Mouse (Mus musculus): Measurements from ENCODE around the gene Rhbdl1. TPM values are rescaled to one million over a fixed set of nuclear protein-coding genes. Genes with fewer than 3 reads are reported as not detected.
A peak's percentile ranks its signal among the peaks of the same experiment; 100 is the strongest.

Gene Rhbdl1
- polyA plus RNA-seq, 1 experiment from 2014 or later = 1.4 TPM

DNA sequence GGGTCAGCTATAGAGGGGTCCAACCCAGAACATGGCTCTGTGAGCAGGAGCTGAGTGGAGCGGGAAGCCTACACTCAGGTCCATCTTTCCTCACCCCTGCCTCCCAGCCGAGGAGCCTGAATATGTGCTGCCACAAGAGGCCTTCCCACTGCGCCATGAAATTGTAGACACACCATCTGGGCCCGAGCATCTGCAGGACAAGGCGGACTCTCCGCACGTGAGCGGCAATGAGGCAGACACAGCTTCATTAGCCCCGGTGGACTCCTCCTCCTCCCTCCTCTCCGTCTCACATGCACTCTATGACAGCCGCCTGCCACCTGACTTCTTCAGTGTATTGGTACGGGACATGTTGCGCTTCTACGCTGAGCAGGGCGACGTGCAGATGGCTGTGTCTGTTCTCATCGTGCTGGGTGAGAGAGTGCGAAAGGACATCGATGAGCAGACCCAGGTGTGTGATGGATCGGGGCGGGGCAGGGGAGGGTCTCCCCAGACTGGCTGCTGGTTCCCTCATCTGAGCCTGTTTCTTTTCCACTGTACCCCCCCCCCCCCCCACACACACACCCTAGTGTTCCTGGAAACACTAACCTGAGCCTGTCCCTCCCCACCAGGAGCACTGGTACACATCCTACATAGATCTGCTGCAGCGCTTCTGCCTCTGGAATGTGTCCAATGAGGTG lies 9.4 kb downstream of the Rhbdl1 start:
- H3K27ac ChIP-seq (ENCODE audit: low read depth, low read length) = no peak overlapping the region
- peaks cover 32% of the 10 kb centered on the region for H3K36me3 ChIP-seq (ENCODE audit: control insufficient read depth, insufficient read depth)
- 93% methylated on average over 22 of the region's 22 CpGs for WGBS
- no peak overlapping the region for H3K4me2 ChIP-seq (replicated peaks; ENCODE audit: low read depth)
- H3K4me1 ChIP-seq (replicated peaks; ENCODE audit: control insufficient read depth, insufficient read depth, low read length) = peaks cover 19% of the 10 kb centered on the region
- H3K9me3 ChIP-seq (ENCODE audit: control insufficient read depth) = no peaks in the 10 kb centered on the region
- no peak for ATAC-seq
- TF ChIP-seq CTCF (IDR thresholded peaks at IDR 0.05; ENCODE audit: low read depth) = no peak
- H3K4me3 ChIP-seq (ENCODE audit: low read depth, low read length) = no peak overlapping the region
- H3K27me3 ChIP-seq (replicated peaks; ENCODE audit: control insufficient read depth, insufficient read depth, low read length) = no peaks in the 10 kb centered on the region
- H3K9ac ChIP-seq (ENCODE audit: low read depth, low read length) = no peak overlapping the region

DNA sequence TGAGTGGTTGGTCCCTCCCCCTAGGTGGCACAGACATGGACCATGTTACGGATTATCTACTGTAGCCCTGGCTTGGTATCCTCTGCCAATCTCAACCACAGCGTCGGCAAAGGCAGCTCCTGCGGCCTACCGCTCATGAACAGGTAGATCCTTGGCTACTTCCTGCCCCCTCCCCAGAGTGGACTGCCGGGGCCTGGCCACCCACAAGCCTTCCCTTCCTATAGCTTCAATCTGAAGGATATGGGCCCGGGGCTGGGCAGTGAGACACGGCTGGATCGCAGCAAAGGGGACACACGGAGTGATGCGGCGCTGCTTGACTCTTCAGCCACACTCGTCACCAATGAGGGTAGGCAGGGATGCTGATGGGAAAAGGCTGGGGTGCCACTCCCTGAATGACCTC lies 10.1 kb downstream of the Rhbdl1 start:
- no peaks in the 10 kb centered on the region for H3K27me3 ChIP-seq (replicated peaks; ENCODE audit: control insufficient read depth, insufficient read depth, low read length)
- no peak overlapping the region for H3K9ac ChIP-seq (ENCODE audit: low read depth, low read length)
- peaks cover 19% of the 10 kb centered on the region for H3K4me1 ChIP-seq (replicated peaks; ENCODE audit: control insufficient read depth, insufficient read depth, low read length)
- TF ChIP-seq CTCF (IDR thresholded peaks at IDR 0.05; ENCODE audit: low read depth) = no peak
- peaks cover 32% of the 10 kb centered on the region for H3K36me3 ChIP-seq (ENCODE audit: control insufficient read depth, insufficient read depth)
- H3K4me2 ChIP-seq (replicated peaks; ENCODE audit: low read depth) = no peak overlapping the region
- H3K4me3 ChIP-seq (ENCODE audit: low read depth, low read length) = no peak overlapping the region
- 96% methylated on average over 13 of the region's 13 CpGs for WGBS
- H3K9me3 ChIP-seq (ENCODE audit: control insufficient read depth) = no peaks in the 10 kb centered on the region
- ATAC-seq = no peak
- no peak overlapping the region for H3K27ac ChIP-seq (ENCODE audit: low read depth, low read length)

DNA sequence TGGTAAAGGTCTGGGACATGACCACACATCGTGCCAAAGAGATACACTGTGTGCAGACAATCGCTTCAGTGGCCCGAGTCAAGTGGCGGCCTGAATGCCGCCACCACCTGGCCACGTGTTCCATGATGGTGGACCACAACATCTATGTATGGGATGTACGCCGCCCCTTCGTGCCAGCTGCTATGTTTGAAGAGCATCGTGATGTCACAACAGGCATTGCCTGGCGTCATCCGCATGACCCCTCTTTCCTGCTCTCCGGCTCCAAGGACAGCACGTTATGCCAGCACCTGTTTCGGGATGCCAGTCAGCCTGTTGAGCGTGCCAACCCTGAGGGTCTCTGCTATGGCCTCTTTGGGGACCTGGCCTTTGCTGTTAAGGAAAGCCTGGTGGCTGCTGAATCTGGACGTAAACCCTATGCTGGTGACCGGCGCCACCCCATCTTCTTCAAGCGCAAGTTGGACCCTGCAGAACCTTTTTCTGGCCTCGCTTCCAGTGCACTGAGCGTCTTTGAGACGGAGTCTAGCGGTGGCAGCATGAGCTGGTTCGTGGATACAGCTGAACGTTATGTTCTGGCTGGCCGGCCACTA lies 11.0 kb downstream of the Rhbdl1 start:
- Histone ChIP-seq H3K27me3 (replicated peaks; ENCODE audit: control insufficient read depth, insufficient read depth, low read length) (no peaks in the 10 kb centered on the region), H3K4me3 (ENCODE audit: low read depth, low read length) (no peak overlapping the region), H3K9me3 (ENCODE audit: control insufficient read depth) (no peaks in the 10 kb centered on the region), H3K4me1 (replicated peaks; ENCODE audit: control insufficient read depth, insufficient read depth, low read length) (peaks cover 11% of the 10 kb centered on the region), H3K9ac (ENCODE audit: low read depth, low read length) (no peak overlapping the region), H3K4me2 (replicated peaks; ENCODE audit: low read depth) (no peak overlapping the region), H3K36me3 (ENCODE audit: control insufficient read depth, insufficient read depth) (peaks cover 26% of the 10 kb centered on the region), H3K27ac (ENCODE audit: low read depth, low read length) (no peak overlapping the region)
- WGBS = 96% methylated on average over 27 of the region's 27 CpGs
- no peak for TF ChIP-seq CTCF (IDR thresholded peaks at IDR 0.05; ENCODE audit: low read depth)
- no peak for ATAC-seq

DNA sequence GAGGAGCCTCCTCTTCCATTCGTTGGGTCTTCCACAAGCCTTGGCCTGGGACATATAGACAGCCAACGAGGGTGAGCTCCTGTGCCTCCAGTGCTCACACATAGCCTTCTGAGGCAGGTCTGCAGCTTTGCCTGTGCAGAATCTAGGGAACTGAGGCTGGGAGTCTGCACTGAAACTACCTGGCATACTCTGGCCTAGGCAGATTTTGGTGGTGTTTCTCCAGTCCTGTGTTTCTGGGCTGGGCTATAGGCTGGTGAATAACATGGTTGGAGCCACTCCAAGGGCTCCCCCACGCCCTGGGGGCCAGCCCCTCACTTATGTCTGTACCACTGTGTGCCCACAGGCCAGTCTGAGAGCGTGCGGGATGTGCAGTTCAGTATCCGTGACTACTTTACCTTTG lies 11.8 kb downstream of the Rhbdl1 start:
- peaks cover 2% of the 10 kb centered on the region for H3K27me3 ChIP-seq (replicated peaks; ENCODE audit: control insufficient read depth, insufficient read depth, low read length)
- peaks cover 18% of the 10 kb centered on the region for H3K36me3 ChIP-seq (ENCODE audit: control insufficient read depth, insufficient read depth)
- no peak overlapping the region for H3K27ac ChIP-seq (ENCODE audit: low read depth, low read length)
- no peak for TF ChIP-seq CTCF (IDR thresholded peaks at IDR 0.05; ENCODE audit: low read depth)
- H3K9me3 ChIP-seq (ENCODE audit: control insufficient read depth) = no peaks in the 10 kb centered on the region
- H3K4me1 ChIP-seq (replicated peaks; ENCODE audit: control insufficient read depth, insufficient read depth, low read length) = peaks cover 10% of the 10 kb centered on the region
- 0 out of 2 replicates have a peak overlapping the region, but pooled peaks have one; percentile 94 for H3K4me2 ChIP-seq (replicated peaks; ENCODE audit: low read depth)
- ATAC-seq = no peak
- no peak overlapping the region for H3K9ac ChIP-seq (ENCODE audit: low read depth, low read length)
- H3K4me3 ChIP-seq (ENCODE audit: low read depth, low read length) = no peak overlapping the region
- WGBS = 91% methylated on average over 6 of the region's 6 CpGs

DNA sequence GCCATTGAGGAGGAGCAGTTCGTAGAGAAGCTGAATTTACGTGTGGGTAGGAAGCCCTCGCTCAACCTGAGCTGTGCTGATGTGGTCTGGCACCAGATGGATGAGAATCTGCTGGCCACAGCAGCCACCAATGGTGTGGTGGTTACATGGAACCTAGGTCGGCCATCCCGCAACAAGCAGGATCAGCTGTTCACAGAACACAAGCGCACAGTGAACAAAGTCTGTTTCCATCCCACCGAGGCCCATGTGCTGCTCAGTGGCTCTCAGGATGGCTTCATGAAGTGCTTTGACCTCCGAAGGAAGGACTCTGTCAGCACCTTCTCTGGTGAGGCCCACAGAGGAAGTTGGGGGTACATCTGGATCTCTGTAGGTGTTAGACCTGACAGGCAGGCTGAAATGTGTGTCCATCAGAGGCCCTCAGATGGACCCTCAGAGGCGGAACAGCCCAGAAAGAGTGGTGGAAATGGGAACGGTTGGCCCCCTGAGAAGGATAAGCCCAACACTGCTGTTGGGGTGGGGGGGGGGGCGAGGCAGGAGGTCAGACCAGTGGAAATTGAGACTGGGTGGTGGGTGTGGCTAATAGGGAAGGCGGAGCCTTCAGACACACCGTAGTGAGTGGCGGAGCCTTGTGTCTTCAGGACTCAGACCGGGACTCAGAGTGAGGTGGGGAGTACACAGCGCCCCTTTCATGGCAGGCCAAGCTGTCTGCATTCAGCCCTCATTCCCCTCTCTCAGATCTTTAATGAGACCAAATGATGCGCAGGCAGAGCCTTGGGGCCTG lies 12.5 kb downstream of the Rhbdl1 start:
- peaks cover 9% of the 10 kb centered on the region for H3K27me3 ChIP-seq (replicated peaks; ENCODE audit: control insufficient read depth, insufficient read depth, low read length)
- H3K4me2 ChIP-seq (replicated peaks; ENCODE audit: low read depth) = peak overlapping the region; percentile 94
- no peak for TF ChIP-seq CTCF (IDR thresholded peaks at IDR 0.05; ENCODE audit: low read depth)
- no peaks in the 10 kb centered on the region for H3K9me3 ChIP-seq (ENCODE audit: control insufficient read depth)
- peaks cover 15% of the 10 kb centered on the region for H3K36me3 ChIP-seq (ENCODE audit: control insufficient read depth, insufficient read depth)
- no peak for ATAC-seq
- peak overlapping the region; percentile 68 for H3K9ac ChIP-seq (ENCODE audit: low read depth, low read length)
- peaks cover 10% of the 10 kb centered on the region for H3K4me1 ChIP-seq (replicated peaks; ENCODE audit: control insufficient read depth, insufficient read depth, low read length)
- peak overlapping the region; percentile 62 for H3K4me3 ChIP-seq (ENCODE audit: low read depth, low read length)
- no peak overlapping the region for H3K27ac ChIP-seq (ENCODE audit: low read depth, low read length)
- 64% methylated on average over 17 of the region's 17 CpGs for WGBS

DNA sequence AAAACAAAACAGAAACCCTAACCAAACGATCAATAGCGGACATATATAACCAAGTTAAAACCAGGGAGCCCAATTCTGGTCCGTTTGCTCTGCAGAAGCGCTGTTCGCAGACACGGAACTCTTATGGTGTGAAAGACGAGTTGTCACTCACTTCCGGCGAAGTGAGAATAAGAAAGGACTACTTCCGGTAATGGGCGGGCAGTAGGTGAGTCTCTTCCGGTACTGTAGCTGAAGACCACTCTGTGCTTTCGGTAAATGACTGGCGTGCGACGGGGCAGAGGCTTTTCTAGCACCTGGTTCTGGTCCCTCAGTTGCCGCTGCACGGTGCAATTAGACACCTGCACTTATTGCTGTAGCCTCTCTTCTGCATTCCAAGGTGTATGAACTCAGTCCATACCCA lies 13.6 kb downstream of the Rhbdl1 start, which contains the start of gene Wdr24:
Gene Wdr24 (plus strand): TSS at position 176 of the 400 bp plus-strand sequence.
- H3K4me1 ChIP-seq (replicated peaks; ENCODE audit: control insufficient read depth, insufficient read depth, low read length) = peaks cover 10% of the 10 kb centered on the region
- H3K27ac ChIP-seq (ENCODE audit: low read depth, low read length) = 0 out of 2 replicates have a peak within 1 kb of the TSS, but pooled peaks have one; percentile 30
- H3K9me3 ChIP-seq (ENCODE audit: control insufficient read depth) = no peaks in the 10 kb centered on the region
- H3K36me3 ChIP-seq (ENCODE audit: control insufficient read depth, insufficient read depth) = peaks cover 15% of the 10 kb centered on the region
- under 1% methylated on average over 18 of the region's 18 CpGs for WGBS
- peak within 1 kb of the TSS; percentile 68 for H3K9ac ChIP-seq (ENCODE audit: low read depth, low read length)
- peak within 1 kb of the TSS; percentile 94 for H3K4me2 ChIP-seq (replicated peaks; ENCODE audit: low read depth)
- peaks cover 20% of the 10 kb centered on the region for H3K27me3 ChIP-seq (replicated peaks; ENCODE audit: control insufficient read depth, insufficient read depth, low read length)
- 0 out of 2 replicates have a peak, but pooled peaks have one; percentile 28 for ATAC-seq
- no peak for TF ChIP-seq CTCF (IDR thresholded peaks at IDR 0.05; ENCODE audit: low read depth)
- H3K4me3 ChIP-seq (ENCODE audit: low read depth, low read length) = peak within 1 kb of the TSS; percentile 62
